Mouse (Mus musculus) CH12.LX (cell line): ENCODE data around the gene Mkln1. TPM values are rescaled to one million over a fixed set of nuclear protein-coding genes. Genes with fewer than 3 reads are reported as not detected.

Experiments used
- DNase-seq: peaks from one replicate; pipeline ENCODE4 v3.0.0-alpha.2; 2013; ENCODE audit errors: extremely low read depth
- H3K27ac ChIP-seq: 2 replicates; pipeline ENCODE4 v1.5.1; 2012; ENCODE audit warnings: low read depth, mild to moderate bottlenecking, control low read depth, moderate library complexity; ENCODE audit not compliant: insufficient read depth
- H3K27me3 ChIP-seq: replicated peaks from 2 replicates; pipeline ENCODE3; 2012; ENCODE audit warnings: inconsistent platforms
- H3K36me3 ChIP-seq, 2 experiments: replicated peaks in 1 of 2; 2 replicates each; pipeline versions ENCODE3 to v1.6.1; 2012; ENCODE audit warnings: inconsistent platforms in 1 of 2, low read length in 1 of 2, mild to moderate bottlenecking in 1 of 2, mixed read lengths in 1 of 2, moderate library complexity in 1 of 2; ENCODE audit not compliant: control insufficient read depth in 1 of 2, insufficient read depth in 1 of 2
- H3K4me1 ChIP-seq, 2 experiments: 2 replicates each; pipeline ENCODE4 v1.6.1; 2012; ENCODE audit warnings: inconsistent platforms in 1 of 2, moderate library complexity in 1 of 2; ENCODE audit not compliant: insufficient read depth in 2 of 2, control insufficient read depth in 1 of 2
- H3K4me2 ChIP-seq: 2 replicates; pipeline ENCODE4 v1.6.1; 2012; ENCODE audit warnings: low read depth, mild to moderate bottlenecking, control low read depth; ENCODE audit not compliant: poor library complexity, insufficient read depth, severe bottlenecking
- H3K4me3 ChIP-seq, 3 experiments: fragments of 150-350 bp in 1 of 3; sonication (generic) in 1 of 3; replicated peaks in 1 of 3; 2 replicates each; pipeline versions ENCODE3 to v1.5.1; 2011 to 2012; ENCODE audit warnings: low read depth in 2 of 3, low read length in 2 of 3, mild to moderate bottlenecking in 2 of 3, moderate library complexity in 2 of 3, control low read depth in 1 of 3, improper control_type of control experiment in 1 of 3, inconsistent platforms in 1 of 3, mixed read lengths in 1 of 3; ENCODE audit not compliant: poor library complexity in 1 of 3
- H3K79me2 ChIP-seq: replicated peaks from 2 replicates; pipeline ENCODE4 v1.6.1; 2012; ENCODE audit warnings: mild to moderate bottlenecking, moderate library complexity; ENCODE audit not compliant: control insufficient read depth, poor library complexity, insufficient read depth, severe bottlenecking; ENCODE audit errors: extremely low read depth
- H3K9ac ChIP-seq: 2 replicates; pipeline ENCODE4 v1.6.1; 2012; ENCODE audit warnings: low read depth, mild to moderate bottlenecking, control low read depth, moderate library complexity; ENCODE audit not compliant: insufficient read depth
- H3K9me3 ChIP-seq: replicated peaks from 2 replicates; pipeline ENCODE3; 2012; ENCODE audit warnings: low read length, inconsistent platforms, mixed read lengths
- BHLHE40 ChIP-seq: IDR thresholded peaks from 2 replicates; pipeline ENCODE4 v1.6.1; 2011; ENCODE audit warnings: mild to moderate bottlenecking, low read depth, low read length, improper control_type of control experiment
- CTCF ChIP-seq, 2 experiments: IDR thresholded peaks in 1 of 2; conservative IDR thresholded peaks in 1 of 2; 2 replicates each; pipeline ENCODE4 v1.5.1; 2011 to 2012; ENCODE audit warnings: low read depth in 2 of 2, low read length in 2 of 2, improper control_type of control experiment in 1 of 2, inconsistent platforms in 1 of 2, mild to moderate bottlenecking in 1 of 2, moderate library complexity in 1 of 2
- E2F4 ChIP-seq: IDR thresholded peaks from 2 replicates; pipeline ENCODE4 v1.6.1; 2011; ENCODE audit warnings: low read depth, low read length, improper control_type of control experiment; ENCODE audit not compliant: insufficient replicate concordance
- EP300 ChIP-seq: IDR thresholded peaks from 2 replicates; pipeline ENCODE4 v1.6.1; 2011; ENCODE audit warnings: low read length, improper control_type of control experiment
- MEF2A ChIP-seq: IDR thresholded peaks from 2 replicates; pipeline ENCODE4 v1.6.1; 2014; ENCODE audit warnings: low read depth, mild to moderate bottlenecking, inconsistent platforms, low read length, improper control_type of control experiment, borderline replicate concordance
- MXI1 ChIP-seq: IDR thresholded peaks from 2 replicates; pipeline ENCODE4 v1.6.1; 2011; ENCODE audit warnings: mild to moderate bottlenecking, low read depth, low read length, improper control_type of control experiment
- MYC ChIP-seq: IDR thresholded peaks from 2 replicates; pipeline ENCODE4 v1.6.1; 2011; ENCODE audit warnings: low read depth, mild to moderate bottlenecking, improper control_type of control experiment, low read length
- NRF1 ChIP-seq: IDR thresholded peaks from 2 replicates; pipeline ENCODE4 v1.6.1; 2014; ENCODE audit warnings: low read depth, mild to moderate bottlenecking, inconsistent platforms, low read length, improper control_type of control experiment, moderate library complexity
- TBP ChIP-seq: conservative IDR thresholded peaks from 2 replicates; pipeline ENCODE4 v1.6.1; 2011; ENCODE audit warnings: low read depth, low read length, improper control_type of control experiment
- USF2 ChIP-seq: conservative IDR thresholded peaks from 2 replicates; pipeline ENCODE4 v1.6.1; 2011; ENCODE audit warnings: low read depth, low read length, improper control_type of control experiment
- ZC3H11A ChIP-seq: IDR thresholded peaks from 2 replicates; pipeline ENCODE4 v1.6.1; 2012; ENCODE audit warnings: low read depth, mild to moderate bottlenecking, inconsistent platforms, low read length, improper control_type of control experiment
- ZMIZ1 ChIP-seq: IDR thresholded peaks from 2 replicates; pipeline ENCODE4 v1.6.1; 2012; ENCODE audit warnings: low read depth, mild to moderate bottlenecking, inconsistent platforms, low read length, improper control_type of control experiment
- dilution Hi-C: fragments of 300-500 bp; cut with MboI; formaldehyde crosslinking; loops from 2 replicates; pipeline ENCODE4 v1.14.3; 2020; ENCODE audit warnings: low sequenced_read_pairs; ENCODE audit not compliant: extremely low pct_unique_long_range_greater_than_20kb, extremely low pct_ligation_motif_present
- in situ Hi-C: fragments of 300-500 bp; cut with MboI; formaldehyde crosslinking; loops from 3 replicates; pipeline ENCODE4 v1.14.3; 2019; ENCODE audit warnings: low sequenced_read_pairs, low pct_ligation_motif_present, low pct_unique_long_range_greater_than_20kb, mixed read lengths
- polyA plus RNA-seq: library from polyadenylated mRNA; unstranded; fragments of >175 nt; gene quantifications from 2 replicates; pipeline ENCODE4 v1.2.1, GENCODE M21; 2012; ENCODE audit warnings: low read depth; ENCODE audit not compliant: insufficient read length
- total RNA-seq, 2 experiments: library from RNA; depleted of rRNA; stranded (reverse); fragments of 300-350 nt in 1 of 2; fragments of >200 nt in 1 of 2; gene quantifications; 2 replicates each; pipeline ENCODE4 v1.2.3; 2012 to 2014

Gene Mkln1
- total and polyA plus RNA-seq, 3 experiments: 79.6 to 127 (median 115) TPM

GRCm38 (mm10) chr6:31500691-31501090 lies 102.2 kb downstream of the Mkln1 start:
- no peak overlapping the region for H3K27ac ChIP-seq
- H3K4me3 ChIP-seq: no peak overlapping the region
- no peaks in the 10 kb centered on the region for H3K27me3 ChIP-seq
- H3K9ac ChIP-seq: no peak overlapping the region
- H3K9me3 ChIP-seq: no peaks in the 10 kb centered on the region
- dilution Hi-C loops: no loop called here
- H3K4me1 ChIP-seq: peaks cover 8 to 30% of the 10 kb centered on the region in 2 experiments
- peaks cover 16 to 40% of the 10 kb centered on the region in 2 experiments for H3K36me3 ChIP-seq
- H3K79me2 ChIP-seq: no peaks in the 10 kb centered on the region
- in situ Hi-C loops: no loop called here
- TF ChIP-seq NRF1 (no peak), BHLHE40 (no peak), USF2 (no peak)
- no peak overlapping the region for H3K4me2 ChIP-seq
- DNase-seq: no peak

GRCm38 (mm10) chr6:31502614-31503013 lies 104.1 kb downstream of the Mkln1 start:
- Histone ChIP-seq H3K9me3 (no peaks in the 10 kb centered on the region), H3K27ac (no peak overlapping the region), H3K79me2 (no peaks in the 10 kb centered on the region), H3K36me3 (peaks cover 16 to 38% of the 10 kb centered on the region in 2 experiments), H3K4me1 (peaks cover 2 to 16% of the 10 kb centered on the region in 2 experiments; a peak in 3 of 4 replicates), H3K27me3 (no peaks in the 10 kb centered on the region), H3K4me2 (no peak overlapping the region), H3K4me3 (no peak overlapping the region), H3K9ac (no peak overlapping the region)
- TF ChIP-seq MXI1 (no peak), MEF2A (no peak), BHLHE40 (no peak), ZMIZ1 (no peak), MYC (no peak)
- dilution Hi-C loops (no loop called here), in situ Hi-C loops (no loop called here)
- no peak for DNase-seq

GRCm38 (mm10) chr6:31513726-31514125 lies 115.2 kb downstream of the Mkln1 start:
- H3K4me2 ChIP-seq: no peak overlapping the region
- peaks cover 0 to 11% of the 10 kb centered on the region in 2 experiments; a peak in 1 of 4 replicates for H3K4me1 ChIP-seq
- H3K9me3 ChIP-seq: no peaks in the 10 kb centered on the region
- DNase-seq: no peak
- no peaks in the 10 kb centered on the region for H3K27me3 ChIP-seq
- H3K4me3 ChIP-seq: no peak overlapping the region
- H3K79me2 ChIP-seq: no peaks in the 10 kb centered on the region
- in situ Hi-C loops: no loop called here
- dilution Hi-C loops: no loop called here
- H3K27ac ChIP-seq: no peak overlapping the region
- H3K9ac ChIP-seq: no peak overlapping the region
- TF ChIP-seq ZMIZ1 (no peak), ZC3H11A (no peak), MXI1 (no peak), EP300 (no peak), E2F4 (no peak), CTCF (conservative IDR thresholded peaks at IDR 0.05 in 1 of 2, IDR thresholded peaks at IDR 0.05 in 1 of 2; ENCODE audit: low read depth in 2 of 2, low read length in 2 of 2) (no peak), TBP (no peak)
- H3K36me3 ChIP-seq: peaks cover 2 to 32% of the 10 kb centered on the region in 2 experiments
